Mouse (Mus musculus) spleen, adult 2 months (tissue): Measurements from ENCODE around the gene Zc3hav1. TPM values are rescaled to one million over a fixed set of nuclear protein-coding genes. Genes with fewer than 3 reads are reported as not detected.

Experiments
- DNase-seq, 2 experiments: peaks; one replicate each; pipeline versions ENCODE4 v3.0.0 to v3.0.0-alpha.2; 2012 to 2021; ENCODE audit warnings: low spot score in 2 of 2, low read depth in 1 of 2
- H3K27ac ChIP-seq: fragments of 200-500 bp; 2 replicates; pipeline ENCODE4 v1.5.1; 2012; ENCODE audit warnings: low read length, inconsistent platforms; ENCODE audit not compliant: insufficient read depth
- H3K27me3 ChIP-seq: fragments of 200-500 bp; 2 replicates; pipeline ENCODE4 v1.6.1; 2012; ENCODE audit warnings: mild to moderate bottlenecking, moderate library complexity, low read length, inconsistent platforms; ENCODE audit not compliant: control insufficient read depth, insufficient read depth
- H3K36me3 ChIP-seq: fragments of 200-500 bp; 2 replicates; pipeline ENCODE4 v1.6.1; 2012; ENCODE audit warnings: mild to moderate bottlenecking, low read length, inconsistent platforms; ENCODE audit not compliant: control insufficient read depth, insufficient read depth
- H3K4me1 ChIP-seq: fragments of 200-500 bp; 2 replicates; pipeline ENCODE4 v1.6.1; 2011; ENCODE audit warnings: inconsistent platforms; ENCODE audit not compliant: control insufficient read depth, insufficient read depth, insufficient read length
- H3K4me3 ChIP-seq: fragments of 200-500 bp; 2 replicates; pipeline ENCODE4 v1.5.1; 2011; ENCODE audit warnings: mild to moderate bottlenecking, inconsistent platforms; ENCODE audit not compliant: insufficient read depth, insufficient read length; ENCODE audit errors: extremely low read depth
- CTCF ChIP-seq: fragments of 200-500 bp; IDR thresholded peaks from 2 replicates; pipeline ENCODE4 v1.5.1; 2011; ENCODE audit warnings: mild to moderate bottlenecking, inconsistent platforms; ENCODE audit not compliant: insufficient read depth, insufficient read length, insufficient replicate concordance; ENCODE audit errors: extremely low read depth
- POLR2A ChIP-seq: fragments of 200-500 bp; IDR thresholded peaks from 2 replicates; pipeline ENCODE4 v1.6.1; 2011; ENCODE audit warnings: low read depth, low read length, inconsistent platforms
- WGBS: fragments of 180-500 bp; shearing (Covaris S2); methylation state at CpG from one replicate; pipeline ENCODE4 v1.1.7; 2018; 5-methylcytosine and 5-hydroxymethylcytosine counted together
- polyA plus RNA-seq: library from polyadenylated mRNA; depleted of rRNA; stranded (reverse); fragments of >200 nt; gene quantifications from 2 replicates; pipeline ENCODE4 v1.2.3, GENCODE M21; 2012

Gene Zc3hav1
- polyA plus RNA-seq, 1 experiment = 40.7 TPM

GRCm38 (mm10) chr6:38326596-38326995 is 27.8 kb downstream of the Zc3hav1 start:
- peaks cover 69% of the 10 kb centered on the region for H3K36me3 ChIP-seq
- DNase-seq = no peak
- H3K27me3 ChIP-seq = no peaks in the 10 kb centered on the region
- no peaks in the 10 kb centered on the region for H3K4me1 ChIP-seq
- no peak overlapping the region for H3K4me3 ChIP-seq
- no peak overlapping the region for H3K27ac ChIP-seq
- WGBS = 86% methylated on average over 4 of the region's 4 CpGs
- TF ChIP-seq CTCF (no peak), POLR2A (no peak)

GRCm38 (mm10) chr6:38320621-38321020 is 33.8 kb downstream of the Zc3hav1 start:
- no peak overlapping the region for H3K4me3 ChIP-seq
- H3K27ac ChIP-seq = no peak overlapping the region
- peak in 1 of 2 experiments; percentile 37 for DNase-seq
- no peaks in the 10 kb centered on the region for H3K27me3 ChIP-seq
- H3K4me1 ChIP-seq = no peaks in the 10 kb centered on the region
- peaks cover 74% of the 10 kb centered on the region for H3K36me3 ChIP-seq
- 80% methylated on average over 9 of the region's 9 CpGs for WGBS
- TF ChIP-seq POLR2A (no peak), CTCF (no peak)

- H3K27ac ChIP-seq = no peak overlapping the region
- TF ChIP-seq CTCF (no peak), POLR2A (no peak)
- no peak for DNase-seq
- no peak overlapping the region for H3K4me3 ChIP-seq
- no peaks in the 10 kb centered on the region for H3K27me3 ChIP-seq
- H3K4me1 ChIP-seq = no peaks in the 10 kb centered on the region
- H3K36me3 ChIP-seq = peaks cover 64% of the 10 kb centered on the region
- 88% methylated on average over 4 of the region's 4 CpGs for WGBS
These were observed 38.4 kb downstream of the Zc3hav1 start for GRCm38 (mm10) chr6:38316050-38316449.

- Histone ChIP-seq H3K4me3 (no peak overlapping the region), H3K27ac (peak overlapping the region; percentile 12; the same call in 1 of the 2 replicates), H3K36me3 (peaks cover 66% of the 10 kb centered on the region), H3K27me3 (no peaks in the 10 kb centered on the region), H3K4me1 (peaks cover 4% of the 10 kb centered on the region; the same call in 1 of the 2 replicates)
- DNase-seq = no peak
- TF ChIP-seq POLR2A = no peak
- TF ChIP-seq CTCF = no peak
These were observed 44.7 kb downstream of the Zc3hav1 start for GRCm38 (mm10) chr6:38309741-38310140.

GRCm38 (mm10) chr6:38304981-38305380 is 49.4 kb downstream of the Zc3hav1 start:
- H3K4me1 ChIP-seq = peaks cover 4% of the 10 kb centered on the region; the same call in 1 of the 2 replicates
- peaks cover 38% of the 10 kb centered on the region for H3K36me3 ChIP-seq
- TF ChIP-seq POLR2A = no peak
- no peak for TF ChIP-seq CTCF
- H3K4me3 ChIP-seq = no peak overlapping the region
- no peaks in the 10 kb centered on the region for H3K27me3 ChIP-seq
- no peak overlapping the region for H3K27ac ChIP-seq
- DNase-seq = peak in 1 of 2 experiments; percentile 15
- 89% methylated on average over 3 of the region's 3 CpGs for WGBS

- TF ChIP-seq CTCF = no peak
- H3K4me1 ChIP-seq = peaks cover 10% of the 10 kb centered on the region; the same call in 1 of the 2 replicates
- H3K4me3 ChIP-seq = peak within 1 kb of the TSS; percentile 58
- under 1% methylated on average over 69 of the region's 70 CpGs for WGBS
- peak in 1 of 2 experiments; percentile 20 for DNase-seq
- H3K27me3 ChIP-seq = peaks cover 2% of the 10 kb centered on the region; the same call in 1 of the 2 replicates
- H3K27ac ChIP-seq = no peak within 1 kb of the TSS
- no peaks in the 10 kb centered on the region for H3K36me3 ChIP-seq
These were observed 55.5 kb downstream of the Zc3hav1 start, which contains the start of gene Zc3hav1l for GRCm38 (mm10) chr6:38298761-38299401. Gene Zc3hav1l (minus strand): TSS chr6:38299259.

- Histone ChIP-seq H3K4me1 (peaks cover 10% of the 10 kb centered on the region; the same call in 1 of the 2 replicates), H3K27ac (no peak overlapping the region), H3K27me3 (peaks cover 2% of the 10 kb centered on the region; the same call in 1 of the 2 replicates), H3K4me3 (peak overlapping the region; percentile 58; the same call in 1 of the 2 replicates), H3K36me3 (no peaks in the 10 kb centered on the region)
- no peak for DNase-seq
- TF ChIP-seq CTCF (no peak), POLR2A (no peak)
- 3% methylated on average over 10 of the region's 10 CpGs for WGBS
These were observed 56.2 kb downstream of the Zc3hav1 start for GRCm38 (mm10) chr6:38298246-38298635.
